Mouse (Mus musculus): ENCODE measurements at regions not wholly inside any gene's neighbourhood (a gene's known extent, or its start where the extent isn't known, plus 50 kb on each side); places are given as distances from the start of the nearest gene placed in this dataset.

- peak; percentile 6 for DNase-seq (ENCODE audit: low read depth, low spot score)
These were observed 258.1 kb upstream of the Nt5e start for GRCm38 (mm10) chr9:88068881-88069304.

- DNase-seq (ENCODE audit: low read depth, low spot score) = no peak
These were observed 257.2 kb upstream of the Nt5e start for GRCm38 (mm10) chr9:88069834-88070233.

- DNase-seq (ENCODE audit: low read depth, low spot score) = peak; percentile 65
These were observed 253.8 kb upstream of the Nt5e start for GRCm38 (mm10) chr9:88073165-88073564.

- no peak for DNase-seq (ENCODE audit: low read depth, low spot score)
These were observed 253.4 kb upstream of the Nt5e start for GRCm38 (mm10) chr9:88073579-88073978.

GRCm38 (mm10) chr9:88082931-88083479, 244.0 kb upstream of the Nt5e start:
- no peak for DNase-seq (ENCODE audit: low read depth, low spot score)

- DNase-seq (ENCODE audit: low read depth, low spot score) = no peak
These were observed 241.7 kb upstream of the Nt5e start for GRCm38 (mm10) chr9:88085181-88085816.

GRCm38 (mm10) chr9:88085866-88086265, 241.1 kb upstream of the Nt5e start:
- DNase-seq (ENCODE audit: low read depth, low spot score) = no peak

GRCm38 (mm10) chr9:88091781-88092527, 235.0 kb upstream of the Nt5e start:
- DNase-seq (ENCODE audit: low read depth, low spot score) = no peak

GRCm38 (mm10) chr9:88092561-88092960, 234.4 kb upstream of the Nt5e start:
- no peak for DNase-seq (ENCODE audit: low read depth, low spot score)

GRCm38 (mm10) chr9:88113094-88113493, 213.9 kb upstream of the Nt5e start:
- no peak for DNase-seq (ENCODE audit: low read depth, low spot score)

GRCm38 (mm10) chr9:88120536-88120935, 206.5 kb upstream of the Nt5e start:
- DNase-seq (ENCODE audit: low read depth, low spot score) = no peak

- peak; percentile 33 for DNase-seq (ENCODE audit: low read depth, low spot score)
These were observed 205.9 kb upstream of the Nt5e start for GRCm38 (mm10) chr9:88120963-88121570.

GRCm38 (mm10) chr9:88124322-88125005, 202.5 kb upstream of the Nt5e start:
- DNase-seq (ENCODE audit: low read depth, low spot score) = peak; percentile 20

GRCm38 (mm10) chr9:88163025-88163780, 163.8 kb upstream of the Nt5e start:
- DNase-seq (ENCODE audit: low read depth, low spot score) = no peak

GRCm38 (mm10) chr9:88177575-88178254, 149.3 kb upstream of the Nt5e start:
- peak; percentile 61 for DNase-seq (ENCODE audit: low read depth, low spot score)

GRCm38 (mm10) chr9:88181189-88181994, 145.6 kb upstream of the Nt5e start:
- no peak for DNase-seq (ENCODE audit: low read depth, low spot score)

GRCm38 (mm10) chr9:88207378-88207777, 119.6 kb upstream of the Nt5e start:
- DNase-seq (ENCODE audit: low read depth, low spot score) = no peak

GRCm38 (mm10) chr9:88208022-88208421, 119.0 kb upstream of the Nt5e start:
- no peak for DNase-seq (ENCODE audit: low read depth, low spot score)

- no peak for DNase-seq (ENCODE audit: low read depth, low spot score)
These were observed 112.2 kb upstream of the Nt5e start for GRCm38 (mm10) chr9:88214758-88215157.

- DNase-seq (ENCODE audit: low read depth, low spot score) = no peak
These were observed 106.6 kb upstream of the Nt5e start for GRCm38 (mm10) chr9:88220360-88220759.

Data from brain, adult 2 months (tissue).